Mouse (Mus musculus): ENCODE results near the gene Dusp13. TPM values are rescaled to one million over a fixed set of nuclear protein-coding genes. Genes with fewer than 3 reads are reported as not detected.
A peak's percentile ranks its signal among the peaks of the same experiment; 100 is the strongest.

Dusp13 gene
- polyA plus RNA-seq, 1 experiment from 2014 or later, result not detected

GRCm38 (mm10) chr14:21765754-21766397, 14.9 kb upstream of the Dusp13 start:
- 78% methylated on average over 7 of the region's 7 CpGs for WGBS
- no peak overlapping the region for H3K9ac ChIP-seq
- no peak overlapping the region for H3K4me3 ChIP-seq
- no peak overlapping the region for H3K4me2 ChIP-seq
- H3K27ac ChIP-seq (replicated peaks), result no peak overlapping the region
- H3K4me1 ChIP-seq (replicated peaks), result peaks cover 11% of the 10 kb centered on the region
- no peaks in the 10 kb centered on the region for H3K9me3 ChIP-seq
- ATAC-seq (ENCODE audit: low FRiP score, low read depth), result no peak
- no peaks in the 10 kb centered on the region for H3K36me3 ChIP-seq
- no peaks in the 10 kb centered on the region for H3K27me3 ChIP-seq

DNA sequence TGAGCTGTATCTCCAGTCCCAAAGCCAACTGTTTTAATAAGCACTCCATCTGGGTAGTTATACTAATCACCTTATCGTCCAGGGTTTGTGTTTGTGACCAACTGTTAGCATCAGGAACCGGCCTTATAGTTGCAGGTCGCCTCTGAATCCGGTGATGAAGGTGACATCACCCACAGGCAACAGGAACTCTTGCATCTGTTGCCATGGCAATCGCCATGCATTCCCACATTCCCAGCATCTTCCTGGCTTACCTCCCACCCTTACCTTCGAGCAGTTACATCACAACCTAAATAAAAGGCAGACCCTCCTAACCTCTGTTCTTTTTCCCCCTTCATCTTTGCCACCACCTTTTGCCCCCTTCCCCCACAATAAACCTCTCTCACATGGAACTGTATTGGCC, 13.7 kb upstream of the Dusp13 start:
- Histone ChIP-seq H3K9me3 (no peaks in the 10 kb centered on the region), H3K4me3 (no peak overlapping the region), H3K4me1 (replicated peaks) (peaks cover 11% of the 10 kb centered on the region), H3K36me3 (no peaks in the 10 kb centered on the region), H3K9ac (no peak overlapping the region), H3K27ac (replicated peaks) (no peak overlapping the region), H3K27me3 (no peaks in the 10 kb centered on the region), H3K4me2 (no peak overlapping the region)
- WGBS, result 84% methylated on average over 6 of the region's 6 CpGs
- no peak for ATAC-seq (ENCODE audit: low FRiP score, low read depth)

- Histone ChIP-seq H3K4me3 (no peak overlapping the region), H3K27me3 (no peaks in the 10 kb centered on the region), H3K27ac (replicated peaks) (no peak overlapping the region), H3K4me2 (no peak overlapping the region), H3K36me3 (no peaks in the 10 kb centered on the region), H3K9ac (no peak overlapping the region), H3K4me1 (replicated peaks) (peaks cover 11% of the 10 kb centered on the region), H3K9me3 (no peaks in the 10 kb centered on the region)
- 94% methylated on average over 3 of the region's 3 CpGs for WGBS
- no peak for ATAC-seq (ENCODE audit: low FRiP score, low read depth)
These were observed 12.8 kb upstream of the Dusp13 start for GRCm38 (mm10) chr14:21763736-21764135.

DNA sequence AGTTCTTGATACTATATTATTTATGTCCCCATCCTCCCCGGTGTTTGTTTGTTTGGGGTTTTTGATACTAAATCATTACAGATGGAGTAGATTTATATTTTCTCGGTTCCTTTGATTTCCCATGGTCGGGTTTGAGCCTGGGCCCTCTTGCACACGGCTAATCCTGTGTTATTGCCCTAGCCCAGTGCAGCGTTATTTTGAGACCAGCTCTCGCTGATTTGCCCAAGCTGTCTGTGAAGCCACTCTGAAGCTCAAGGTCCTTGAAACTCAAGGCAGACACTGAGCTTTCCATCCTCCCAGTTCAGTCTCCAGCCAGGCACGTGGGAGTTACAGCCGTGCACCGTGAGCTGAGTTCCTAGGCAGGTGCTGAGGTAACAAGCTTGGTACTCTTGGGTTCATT, 10.6 kb upstream of the Dusp13 start:
- Histone ChIP-seq H3K4me2 (no peak overlapping the region), H3K36me3 (no peaks in the 10 kb centered on the region), H3K27me3 (no peaks in the 10 kb centered on the region), H3K27ac (replicated peaks) (no peak overlapping the region), H3K9me3 (no peaks in the 10 kb centered on the region), H3K4me3 (no peak overlapping the region), H3K9ac (no peak overlapping the region), H3K4me1 (replicated peaks) (0 out of 2 replicates have a peak, but pooled peaks cover 3% of the 10 kb centered on the region)
- no peak for ATAC-seq (ENCODE audit: low FRiP score, low read depth)
- WGBS, result 93% methylated on average over 9 of the region's 9 CpGs

DNA sequence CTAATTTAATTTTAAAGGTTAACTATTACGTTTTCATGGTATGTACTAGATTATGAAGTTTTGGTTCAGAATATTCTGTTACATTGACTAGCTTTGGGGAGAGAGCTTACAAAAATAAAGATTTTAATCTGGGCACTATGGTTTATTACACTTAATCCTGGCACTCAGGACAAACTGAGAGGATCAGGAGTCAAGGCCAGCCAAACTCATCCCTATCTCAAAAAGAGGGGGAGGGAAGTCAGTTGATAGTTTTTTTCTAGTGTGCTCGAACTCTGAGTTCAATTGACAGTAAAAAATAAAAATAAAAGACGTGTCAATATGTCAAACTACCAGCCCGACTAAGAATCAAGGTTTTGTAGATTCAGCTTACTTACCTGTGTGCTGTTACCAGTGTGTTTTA, 2.4 kb upstream of the Dusp13 start:
- ATAC-seq (ENCODE audit: low FRiP score, low read depth), result no peak
- no peak overlapping the region for H3K27ac ChIP-seq (replicated peaks)

GRCm38 (mm10) chr14:21752411-21752810, 1.4 kb upstream of the Dusp13 start:
- peak overlapping the region; percentile 55 for H3K4me2 ChIP-seq
- H3K4me1 ChIP-seq (replicated peaks), result peaks cover 15% of the 10 kb centered on the region
- no peak for ATAC-seq (ENCODE audit: low FRiP score, low read depth)
- no peaks in the 10 kb centered on the region for H3K9me3 ChIP-seq
- no peak overlapping the region for H3K9ac ChIP-seq
- no peaks in the 10 kb centered on the region for H3K36me3 ChIP-seq
- 90% methylated on average over 3 of the region's 3 CpGs for WGBS
- peak overlapping the region; percentile 82 for H3K4me3 ChIP-seq
- no peak overlapping the region for H3K27ac ChIP-seq (replicated peaks)
- no peaks in the 10 kb centered on the region for H3K27me3 ChIP-seq

More for the DNA sequence above, 2.4 kb upstream of the Dusp13 start:
- H3K36me3 ChIP-seq, result no peaks in the 10 kb centered on the region
- WGBS, result 83% methylated on average over 4 of the region's 4 CpGs
- H3K4me1 ChIP-seq (replicated peaks), result peaks cover 15% of the 10 kb centered on the region
- no peak overlapping the region for H3K9ac ChIP-seq
- no peaks in the 10 kb centered on the region for H3K9me3 ChIP-seq
- no peak overlapping the region for H3K4me2 ChIP-seq
- no peaks in the 10 kb centered on the region for H3K27me3 ChIP-seq
- H3K4me3 ChIP-seq, result no peak overlapping the region

GRCm38 (mm10) chr14:21750008-21750880, 737 bp downstream of the Dusp13 start, which contains the start of gene Samd8:
TSS of gene Samd8 (plus strand) at chr14:21750531.
- ATAC-seq (ENCODE audit: low FRiP score, low read depth), result peak; percentile 89
- Histone ChIP-seq H3K27ac (replicated peaks) (peak within 1 kb of the TSS; percentile 87), H3K27me3 (no peaks in the 10 kb centered on the region), H3K4me1 (replicated peaks) (peaks cover 15% of the 10 kb centered on the region), H3K4me2 (peak within 1 kb of the TSS; percentile 55), H3K9me3 (no peaks in the 10 kb centered on the region), H3K36me3 (no peaks in the 10 kb centered on the region), H3K4me3 (peak within 1 kb of the TSS; percentile 82), H3K9ac (peak within 1 kb of the TSS; percentile 92)
- 7% methylated on average over 48 of the region's 52 CpGs for WGBS

DNA sequence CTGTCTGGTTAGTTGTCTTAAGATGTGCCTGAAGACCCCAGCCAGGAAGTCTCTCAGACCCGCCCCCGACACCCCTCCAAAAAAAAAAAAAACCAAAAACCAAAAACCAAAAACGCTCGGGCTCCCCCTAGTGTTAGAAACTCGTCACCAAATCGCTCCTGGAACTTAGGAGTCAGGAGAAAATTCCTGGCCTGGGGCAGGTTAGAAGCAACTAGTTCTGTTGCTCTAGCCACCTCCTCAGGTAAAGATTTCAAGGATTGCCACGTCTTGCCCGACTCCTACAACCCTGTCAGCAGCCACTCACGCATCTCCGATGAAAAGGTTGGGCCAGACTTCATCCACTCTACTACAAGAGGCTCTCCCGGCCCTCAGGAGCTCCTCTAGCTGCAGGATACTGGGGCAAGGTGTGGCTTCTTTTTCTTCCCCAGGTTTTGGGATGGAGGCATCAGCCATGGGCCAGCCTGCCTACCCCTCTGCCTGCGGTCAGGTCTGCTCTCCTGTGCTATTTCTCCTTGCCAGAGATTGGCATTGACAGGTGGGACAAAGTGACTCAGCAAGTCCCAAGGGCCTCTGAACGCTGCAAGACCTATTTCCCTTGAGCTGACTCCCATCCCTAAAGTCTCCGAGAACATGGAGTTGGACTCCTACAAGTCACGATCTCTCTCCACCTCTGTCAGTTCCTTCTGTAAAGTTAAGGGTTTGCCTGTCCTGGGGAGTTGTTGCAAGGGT, 2.7 kb downstream of the Dusp13 start:
- Histone ChIP-seq H3K9me3 (no peaks in the 10 kb centered on the region), H3K4me1 (replicated peaks) (peaks cover 15% of the 10 kb centered on the region), H3K9ac (no peak overlapping the region), H3K27me3 (no peaks in the 10 kb centered on the region), H3K4me2 (no peak overlapping the region), H3K27ac (replicated peaks) (no peak overlapping the region), H3K4me3 (no peak overlapping the region), H3K36me3 (no peaks in the 10 kb centered on the region)
- 45% methylated on average over 15 of the region's 15 CpGs for WGBS
- ATAC-seq (ENCODE audit: low FRiP score, low read depth), result no peak

- Histone ChIP-seq H3K27ac (replicated peaks) (no peak overlapping the region), H3K4me1 (replicated peaks) (peaks cover 10% of the 10 kb centered on the region), H3K9ac (no peak overlapping the region), H3K4me3 (no peak overlapping the region), H3K4me2 (no peak overlapping the region), H3K9me3 (no peaks in the 10 kb centered on the region), H3K27me3 (no peaks in the 10 kb centered on the region), H3K36me3 (no peaks in the 10 kb centered on the region)
- WGBS, result 76% methylated on average over 14 of the region's 14 CpGs
- no peak for ATAC-seq (ENCODE audit: low FRiP score, low read depth)
These were observed 3.4 kb downstream of the Dusp13 start for GRCm38 (mm10) chr14:21747436-21748141.

DNA sequence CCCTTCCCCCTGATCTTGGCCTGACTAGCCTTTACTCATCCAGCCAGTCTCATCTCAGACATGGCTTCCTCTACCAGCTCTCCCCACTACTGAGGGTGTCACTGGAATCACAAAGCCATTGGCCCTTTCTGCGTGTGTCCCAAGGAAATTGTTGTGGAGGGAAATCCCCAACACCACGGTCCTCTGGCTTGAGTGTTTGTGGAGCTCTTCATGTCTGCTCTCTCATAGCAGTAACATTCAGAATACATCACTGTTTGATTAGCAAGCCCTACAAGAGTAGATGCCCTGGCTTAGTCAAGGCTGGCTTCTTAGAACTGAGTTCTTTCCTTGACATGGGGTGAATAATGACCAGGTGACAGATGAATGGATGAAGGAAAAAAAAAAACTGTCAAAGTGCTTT, 4.1 kb downstream of the Dusp13 start:
- Histone ChIP-seq H3K4me2 (no peak overlapping the region), H3K4me3 (no peak overlapping the region), H3K9ac (no peak overlapping the region), H3K36me3 (no peaks in the 10 kb centered on the region), H3K27ac (replicated peaks) (no peak overlapping the region), H3K27me3 (no peaks in the 10 kb centered on the region), H3K9me3 (no peaks in the 10 kb centered on the region), H3K4me1 (replicated peaks) (peaks cover 3% of the 10 kb centered on the region)
- no peak for ATAC-seq (ENCODE audit: low FRiP score, low read depth)
- WGBS, result 89% methylated on average over 2 of the region's 2 CpGs

- 91% methylated on average over 8 of the region's 8 CpGs for WGBS
- no peaks in the 10 kb centered on the region for H3K9me3 ChIP-seq
- no peak overlapping the region for H3K4me3 ChIP-seq
These were observed 4.7 kb downstream of the Dusp13 start for GRCm38 (mm10) chr14:21746251-21746650.

More at GRCm38 (mm10) chr14:21746251-21746650, 4.7 kb downstream of the Dusp13 start:
- ATAC-seq (ENCODE audit: low FRiP score, low read depth), result no peak
- no peak overlapping the region for H3K9ac ChIP-seq
- no peak overlapping the region for H3K4me2 ChIP-seq
- H3K27me3 ChIP-seq, result no peaks in the 10 kb centered on the region
- no peak overlapping the region for H3K27ac ChIP-seq (replicated peaks)
- no peaks in the 10 kb centered on the region for H3K4me1 ChIP-seq (replicated peaks)
- no peaks in the 10 kb centered on the region for H3K36me3 ChIP-seq

Measured in hindbrain, embryonic 15.5 days (tissue).